Mouse (Mus musculus) ES-Bruce4 (cell line): ENCODE results near the gene Gm21304.
"Not testable (repeated sequence)": the region's sequence is repeated elsewhere in the genome, so short reads cannot be mapped to it uniquely, and the experiment has no call there.

Experiments used
- CTCF ChIP-seq: IDR thresholded peaks from one replicate; pipeline ENCODE4 v1.8.1; 2011; ENCODE audit warnings: low read depth, low read length
- POLR2A ChIP-seq: IDR thresholded peaks from one replicate; pipeline ENCODE4 v1.8.1; 2011; ENCODE audit warnings: low read length; ENCODE audit not compliant: insufficient read depth

- TF ChIP-seq CTCF, POLR2A: not testable (repeated sequence)
Measured at GRCm38 (mm10) chr10:104168215-104168614, at the start of gene Gm21304.
